Mouse (Mus musculus) limb, embryonic 10.5 days (tissue): ENCODE results near the gene Mtrf1l. TPM values are rescaled to one million over a fixed set of nuclear protein-coding genes. Genes with fewer than 3 reads are reported as not detected.

Source experiments
- DNase-seq: peaks from one replicate; pipeline ENCODE4 v3.0.0-alpha.2; 2017; ENCODE audit warnings: low spot score
- H3K27ac ChIP-seq: fragments of 300-500 bp; sonication (generic); 2 replicates; pipeline ENCODE4 v1.5.1; 2016; ENCODE audit warnings: mild to moderate bottlenecking
- H3K27me3 ChIP-seq: fragments of 300-500 bp; sonication (generic); 2 replicates; pipeline ENCODE4 v1.6.1; 2016; ENCODE audit warnings: low read depth, mild to moderate bottlenecking; ENCODE audit not compliant: poor library complexity, severe bottlenecking
- H3K36me3 ChIP-seq: fragments of 300-500 bp; sonication (generic); 2 replicates; pipeline ENCODE4 v1.6.1; 2016; ENCODE audit warnings: mild to moderate bottlenecking, moderate library complexity
- H3K4me1 ChIP-seq: fragments of 300-500 bp; sonication (generic); 2 replicates; pipeline ENCODE4 v1.6.1; 2016
- H3K4me3 ChIP-seq: fragments of 300-500 bp; sonication (generic); 2 replicates; pipeline ENCODE4 v1.5.1; 2016; ENCODE audit warnings: mild to moderate bottlenecking, moderate library complexity
- H3K9me3 ChIP-seq: fragments of 300-500 bp; sonication (generic); replicated peaks from 2 replicates; pipeline ENCODE4 v1.6.1; 2016; ENCODE audit warnings: mild to moderate bottlenecking
- WGBS: fragments of 180-500 bp; shearing (Covaris S2); methylation state at CpG from one replicate; pipeline ENCODE4 v1.1.7; 2016; 5-methylcytosine and 5-hydroxymethylcytosine counted together
- polyA plus RNA-seq: library from polyadenylated mRNA; unstranded; fragments of >200 nt; fragmentation: Nextera tagmentation; extraction: Ambion mirVana; gene quantifications from 2 replicates; pipeline ENCODE4 v1.2.1, GENCODE M21; 2016

The Mtrf1l gene
- polyA plus RNA-seq, 1 experiment from 2014 or later: 12.6 TPM

GRCm38 (mm10) chr10:5823291-5823739 lies 395 bp downstream of the Mtrf1l start:
- peak; percentile 63 for DNase-seq
- Histone ChIP-seq H3K4me3 (peak overlapping the region; percentile 81), H3K36me3 (peaks cover 39% of the 10 kb centered on the region), H3K27me3 (no peaks in the 10 kb centered on the region), H3K27ac (peak overlapping the region; percentile 92), H3K9me3 (no peaks in the 10 kb centered on the region), H3K4me1 (peaks cover 10% of the 10 kb centered on the region)
- under 1% methylated on average over 37 of the region's 37 CpGs for WGBS

DNA sequence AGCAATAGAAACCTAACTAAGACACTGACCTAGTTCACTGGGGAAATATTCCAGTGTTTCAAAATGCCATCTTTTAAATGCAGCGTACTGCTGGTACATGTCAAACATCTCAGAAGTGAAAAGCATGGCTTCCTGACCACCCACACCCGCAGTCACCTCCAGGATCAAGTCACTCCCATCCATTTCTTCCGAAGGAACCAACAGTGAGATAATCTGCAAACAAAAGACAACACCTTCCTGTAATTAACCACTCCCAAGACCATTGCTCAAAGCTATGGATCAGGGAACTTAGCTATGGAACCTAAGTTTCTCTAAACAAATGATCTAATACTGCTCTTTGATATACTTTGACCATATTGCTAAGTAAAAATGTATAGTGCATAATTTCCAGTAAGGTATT lies 4.9 kb downstream of the Mtrf1l start:
- no peak for DNase-seq
- H3K27me3 ChIP-seq: no peaks in the 10 kb centered on the region
- H3K4me3 ChIP-seq: no peak overlapping the region
- H3K4me1 ChIP-seq: peaks cover 10% of the 10 kb centered on the region
- H3K9me3 ChIP-seq: no peaks in the 10 kb centered on the region
- peaks cover 82% of the 10 kb centered on the region for H3K36me3 ChIP-seq
- 90% methylated on average over 3 of the region's 3 CpGs for WGBS
- no peak overlapping the region for H3K27ac ChIP-seq

GRCm38 (mm10) chr10:5815968-5816367 lies 7.7 kb downstream of the Mtrf1l start:
- no peaks in the 10 kb centered on the region for H3K9me3 ChIP-seq
- 97% methylated on average over 2 of the region's 2 CpGs for WGBS
- H3K4me1 ChIP-seq: no peaks in the 10 kb centered on the region
- no peak for DNase-seq
- H3K4me3 ChIP-seq: no peak overlapping the region
- H3K36me3 ChIP-seq: peaks cover 95% of the 10 kb centered on the region
- H3K27ac ChIP-seq: no peak overlapping the region
- H3K27me3 ChIP-seq: no peaks in the 10 kb centered on the region

DNA sequence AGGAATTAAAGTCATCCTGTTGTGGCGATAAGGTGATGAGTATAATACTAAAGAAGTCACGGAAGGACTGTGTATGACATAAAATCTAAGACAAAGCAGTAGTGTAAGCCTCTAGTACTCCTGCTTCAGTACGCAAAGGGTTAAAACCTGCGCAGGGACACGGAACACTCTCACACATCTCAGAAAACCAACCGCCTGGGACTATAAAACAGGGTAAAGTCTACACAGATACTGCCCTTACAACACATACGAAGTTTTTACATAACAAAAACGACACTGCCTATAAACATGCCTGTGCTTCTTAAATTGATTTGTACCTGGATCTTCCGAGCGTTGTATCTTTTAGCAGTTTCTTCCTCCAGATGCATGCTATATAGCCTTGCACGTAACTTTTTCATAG lies 10.0 kb downstream of the Mtrf1l start:
- no peaks in the 10 kb centered on the region for H3K4me1 ChIP-seq
- H3K9me3 ChIP-seq: no peaks in the 10 kb centered on the region
- H3K4me3 ChIP-seq: no peak overlapping the region
- no peaks in the 10 kb centered on the region for H3K27me3 ChIP-seq
- H3K27ac ChIP-seq: no peak overlapping the region
- peaks cover 82% of the 10 kb centered on the region for H3K36me3 ChIP-seq
- WGBS: 92% methylated on average over 11 of the region's 11 CpGs
- DNase-seq: no peak

GRCm38 (mm10) chr10:5807683-5808082 lies 16.0 kb downstream of the Mtrf1l start:
- peaks cover 9% of the 10 kb centered on the region for H3K4me1 ChIP-seq
- H3K4me3 ChIP-seq: no peak overlapping the region
- H3K27me3 ChIP-seq: no peaks in the 10 kb centered on the region
- 88% methylated on average over 2 of the region's 2 CpGs for WGBS
- no peak overlapping the region for H3K27ac ChIP-seq
- peaks cover 27% of the 10 kb centered on the region for H3K36me3 ChIP-seq
- no peaks in the 10 kb centered on the region for H3K9me3 ChIP-seq
- no peak for DNase-seq

DNA sequence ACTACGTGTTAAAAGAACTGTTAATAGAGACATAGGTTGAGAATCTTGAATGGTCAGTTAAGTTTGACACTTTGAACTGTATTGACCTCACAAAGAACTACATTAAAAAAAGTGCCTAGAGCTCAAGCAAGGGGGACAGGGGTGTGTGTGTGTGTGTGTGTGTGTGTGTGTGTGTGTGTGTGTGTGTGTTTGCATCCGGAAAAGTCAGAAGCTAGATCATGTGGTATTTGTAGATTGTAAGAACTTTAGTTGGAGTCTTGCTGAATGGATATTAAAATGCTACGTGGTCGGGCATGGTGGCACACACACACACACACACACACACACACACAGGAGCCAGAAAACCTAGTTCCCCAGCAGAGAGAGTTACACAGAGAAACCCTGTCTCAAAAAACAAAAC lies 16.7 kb downstream of the Mtrf1l start:
- 85% methylated on average over 4 of the region's 4 CpGs for WGBS
- Histone ChIP-seq H3K4me1 (peaks cover 12% of the 10 kb centered on the region), H3K27ac (0 out of 2 replicates have a peak overlapping the region, but pooled peaks have one; percentile 96), H3K4me3 (no peak overlapping the region), H3K27me3 (no peaks in the 10 kb centered on the region), H3K36me3 (peaks cover 27% of the 10 kb centered on the region), H3K9me3 (no peaks in the 10 kb centered on the region)
- no peak for DNase-seq

- Histone ChIP-seq H3K4me1 (peaks cover 12% of the 10 kb centered on the region), H3K9me3 (no peaks in the 10 kb centered on the region), H3K27me3 (no peaks in the 10 kb centered on the region), H3K36me3 (peaks cover 27% of the 10 kb centered on the region), H3K27ac (peak overlapping the region; percentile 96), H3K4me3 (peak overlapping the region; percentile 84)
- no peak for DNase-seq
- 22% methylated on average over 8 of the region's 8 CpGs for WGBS
These were observed 17.3 kb downstream of the Mtrf1l start for GRCm38 (mm10) chr10:5806416-5806815.

- Histone ChIP-seq H3K4me3 (peak overlapping the region; percentile 84), H3K4me1 (peaks cover 12% of the 10 kb centered on the region), H3K27me3 (no peaks in the 10 kb centered on the region), H3K36me3 (peaks cover 27% of the 10 kb centered on the region), H3K27ac (peak overlapping the region; percentile 96), H3K9me3 (no peaks in the 10 kb centered on the region)
- under 1% methylated on average over 43 of the region's 43 CpGs for WGBS
- peak; percentile 96 for DNase-seq
These were observed 17.9 kb downstream of the Mtrf1l start for GRCm38 (mm10) chr10:5805731-5806307.

GRCm38 (mm10) chr10:5805243-5805730 lies 18.4 kb downstream of the Mtrf1l start, which contains the start of gene Fbxo5:
Gene Fbxo5 (minus strand): TSS chr10:5805600.
- under 1% methylated on average over 42 of the region's 42 CpGs for WGBS
- Histone ChIP-seq H3K4me3 (peak within 1 kb of the TSS; percentile 84), H3K9me3 (no peaks in the 10 kb centered on the region), H3K27me3 (no peaks in the 10 kb centered on the region), H3K36me3 (peaks cover 27% of the 10 kb centered on the region), H3K27ac (peak within 1 kb of the TSS; percentile 96), H3K4me1 (peaks cover 12% of the 10 kb centered on the region)
- DNase-seq: peak; percentile 95

DNA sequence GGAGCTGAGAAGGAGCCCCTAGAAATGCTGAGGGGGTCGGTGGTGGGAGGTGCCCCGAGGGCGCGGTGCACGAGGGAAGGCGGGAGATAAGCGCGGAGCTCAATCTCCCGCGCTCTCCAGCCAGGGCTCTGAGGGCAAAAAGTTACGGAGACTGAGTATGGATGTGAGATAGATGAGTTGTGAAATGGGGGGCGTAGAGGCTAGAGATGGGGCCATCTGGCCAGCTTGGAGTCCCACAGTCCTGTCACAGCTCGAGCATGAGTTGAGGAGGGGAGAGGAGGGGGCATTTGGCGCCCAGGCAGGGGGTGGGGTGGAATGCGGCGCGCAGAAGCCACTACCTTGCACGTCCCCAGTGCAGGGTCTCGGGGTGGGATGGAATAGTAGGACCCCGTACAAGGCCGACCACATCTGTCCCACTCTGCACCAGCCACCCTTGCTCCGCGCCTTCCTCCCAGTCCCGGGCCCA lies 19.0 kb downstream of the Mtrf1l start:
- DNase-seq: no peak
- peaks cover 33% of the 10 kb centered on the region for H3K36me3 ChIP-seq
- H3K4me1 ChIP-seq: peaks cover 12% of the 10 kb centered on the region
- H3K27me3 ChIP-seq: no peaks in the 10 kb centered on the region
- H3K9me3 ChIP-seq: no peaks in the 10 kb centered on the region
- peak overlapping the region; percentile 96 for H3K27ac ChIP-seq
- WGBS: under 1% methylated on average over 24 of the region's 24 CpGs
- peak overlapping the region; percentile 84 for H3K4me3 ChIP-seq

GRCm38 (mm10) chr10:5803739-5804138 lies 20.0 kb downstream of the Mtrf1l start:
- 0% methylated on average over 1 of the region's 1 CpGs for WGBS
- DNase-seq: no peak
- Histone ChIP-seq H3K27me3 (no peaks in the 10 kb centered on the region), H3K4me3 (peak overlapping the region; percentile 84), H3K4me1 (peaks cover 12% of the 10 kb centered on the region), H3K27ac (peak overlapping the region; percentile 96), H3K9me3 (no peaks in the 10 kb centered on the region), H3K36me3 (peaks cover 42% of the 10 kb centered on the region)

DNA sequence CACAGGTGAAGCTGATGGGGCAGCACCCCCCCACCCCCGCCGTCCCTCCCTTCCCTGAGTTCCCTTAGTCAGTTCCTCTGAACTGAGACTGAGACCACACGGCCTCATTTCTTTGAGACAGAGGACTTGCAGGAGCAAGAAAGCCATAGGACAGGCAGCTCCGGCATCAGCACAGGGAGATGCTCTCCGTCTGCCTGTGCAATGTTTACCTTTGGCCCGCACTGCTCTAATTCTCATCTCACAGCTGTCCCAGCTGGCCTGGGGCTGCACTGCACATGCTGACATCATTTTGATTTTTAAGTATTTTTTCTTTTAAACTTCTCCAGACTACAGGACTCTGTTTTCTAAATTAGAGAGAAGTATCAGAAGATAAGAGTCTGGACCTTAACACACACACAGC lies 20.8 kb downstream of the Mtrf1l start:
- 50% methylated on average over 6 of the region's 6 CpGs for WGBS

GRCm38 (mm10) chr10:5800490-5800889 lies 23.2 kb downstream of the Mtrf1l start:
- no peaks in the 10 kb centered on the region for H3K27me3 ChIP-seq
- peaks cover 55% of the 10 kb centered on the region for H3K36me3 ChIP-seq
- H3K27ac ChIP-seq: no peak overlapping the region
- DNase-seq: no peak
- WGBS: 97% methylated on average over 1 of the region's 1 CpGs
- no peak overlapping the region for H3K4me3 ChIP-seq
- H3K9me3 ChIP-seq: no peaks in the 10 kb centered on the region
- H3K4me1 ChIP-seq: peaks cover 8% of the 10 kb centered on the region

More for the DNA sequence above, 20.8 kb downstream of the Mtrf1l start:
- no peak for DNase-seq
- no peaks in the 10 kb centered on the region for H3K27me3 ChIP-seq
- H3K9me3 ChIP-seq: no peaks in the 10 kb centered on the region
- H3K27ac ChIP-seq: no peak overlapping the region
- H3K36me3 ChIP-seq: peaks cover 51% of the 10 kb centered on the region
- H3K4me3 ChIP-seq: peak overlapping the region; percentile 84
- H3K4me1 ChIP-seq: peaks cover 12% of the 10 kb centered on the region
